Mouse (Mus musculus): ENCODE measurements at regions not wholly inside any gene's neighbourhood (a gene's known extent, or its start where the extent isn't known, plus 50 kb on each side); places are given as distances from the start of the nearest gene placed in this dataset.
A peak's percentile ranks its signal among the peaks of the same experiment; 100 is the strongest.

DNA sequence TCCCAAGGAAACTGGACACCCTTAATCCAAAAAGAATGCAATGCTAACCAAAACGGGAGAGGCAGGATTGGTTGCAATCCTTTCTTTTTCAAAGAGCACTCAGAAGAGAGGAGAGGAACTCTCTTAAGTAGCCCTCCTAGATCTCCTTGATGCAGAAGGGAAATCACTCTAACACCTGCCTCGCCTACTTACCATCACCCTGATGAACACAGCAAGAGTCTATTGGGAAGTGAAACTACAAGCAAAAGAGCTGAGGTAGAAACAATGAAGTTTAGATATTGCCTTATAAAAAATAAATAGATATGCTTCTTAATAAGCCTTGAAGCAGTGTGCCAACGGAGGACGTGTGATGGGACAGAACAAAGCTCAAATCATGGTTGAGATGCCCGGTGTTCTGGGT lies 177.4 kb downstream of the Gsdmc2 start:
- DNase-seq, result no peak

DNA sequence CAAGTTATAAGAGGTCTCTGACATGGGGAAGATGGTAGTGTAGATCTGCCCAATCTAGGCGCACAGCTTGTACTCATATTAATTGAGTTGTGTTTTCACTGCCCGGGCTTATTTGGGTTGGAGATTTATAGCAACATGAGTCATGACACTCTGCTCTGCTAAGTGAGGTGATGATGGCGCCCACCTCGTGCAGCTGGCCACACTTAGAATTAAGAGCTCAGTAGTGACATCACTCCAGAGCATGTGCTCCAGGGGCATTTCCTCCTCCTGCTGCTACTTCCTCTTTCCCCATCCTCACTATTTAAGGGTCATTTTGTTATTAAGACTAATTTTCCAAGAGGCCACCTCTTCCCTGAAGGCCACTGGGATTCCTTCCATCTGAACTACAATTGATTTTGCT lies 179.5 kb downstream of the Gsdmc2 start:
- DNase-seq, result no peak

DNA sequence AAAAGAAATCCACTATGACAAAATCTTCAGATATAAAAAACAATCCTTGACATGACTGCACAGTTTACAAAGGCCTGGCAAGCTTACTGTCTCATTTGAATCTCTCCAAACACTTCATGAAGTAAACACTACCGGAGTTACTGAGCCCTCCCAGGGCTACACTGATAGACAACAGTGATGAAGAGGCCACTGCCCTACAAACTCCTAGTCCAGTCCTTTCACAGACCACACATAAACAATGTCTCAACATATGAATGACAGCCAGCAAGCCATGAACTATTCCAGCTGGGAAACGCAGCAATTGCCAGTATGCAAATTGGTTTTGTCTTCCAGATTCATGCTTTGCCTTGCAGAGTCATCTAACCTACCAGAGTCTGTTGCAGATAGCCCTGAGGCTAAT lies 180.1 kb downstream of the Gsdmc2 start:
- no peak for DNase-seq

DNA sequence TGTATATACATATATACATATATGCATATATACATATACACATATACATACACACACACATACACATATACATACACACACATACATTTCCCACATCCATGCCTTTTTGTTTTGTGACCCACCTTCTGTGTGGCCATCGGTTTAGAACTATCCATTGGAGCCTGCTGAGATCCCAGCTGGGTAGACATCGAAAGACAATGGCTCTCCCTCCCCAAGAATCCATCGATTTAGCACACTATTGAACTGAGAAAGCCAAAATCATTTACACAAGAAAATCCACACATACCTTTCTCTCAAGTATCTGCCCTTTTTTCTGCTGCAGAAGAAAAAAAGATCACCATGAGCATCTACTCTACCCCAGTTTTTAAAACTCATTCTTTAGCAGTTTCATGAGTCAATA lies 182.8 kb downstream of the Gsdmc2 start:
- no peak for DNase-seq

DNA sequence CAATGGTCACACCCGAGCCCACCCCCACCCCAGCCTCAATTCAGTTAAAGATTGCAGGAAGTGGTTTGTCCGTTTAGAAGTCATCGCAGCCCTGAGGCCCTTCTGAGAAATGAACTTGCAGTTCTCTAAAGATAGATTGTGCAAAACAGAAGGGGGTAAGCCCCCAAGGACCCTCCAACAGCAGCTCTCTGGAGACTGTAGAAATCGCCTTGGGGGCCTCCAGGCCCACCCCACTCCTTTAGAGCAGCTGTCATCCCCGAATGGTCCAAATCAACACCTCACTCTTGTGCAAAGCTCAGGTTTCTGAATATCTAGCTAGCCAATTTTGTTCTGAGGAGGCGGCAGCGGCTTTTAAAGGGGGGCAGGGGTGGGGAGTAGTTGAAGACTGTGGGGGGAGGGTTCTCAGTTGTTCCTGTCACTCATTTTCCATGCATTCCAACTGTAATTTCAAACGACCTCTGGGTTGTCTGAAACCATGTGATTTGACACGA lies 186.9 kb downstream of the Gsdmc2 start:
- no peak for DNase-seq

DNA sequence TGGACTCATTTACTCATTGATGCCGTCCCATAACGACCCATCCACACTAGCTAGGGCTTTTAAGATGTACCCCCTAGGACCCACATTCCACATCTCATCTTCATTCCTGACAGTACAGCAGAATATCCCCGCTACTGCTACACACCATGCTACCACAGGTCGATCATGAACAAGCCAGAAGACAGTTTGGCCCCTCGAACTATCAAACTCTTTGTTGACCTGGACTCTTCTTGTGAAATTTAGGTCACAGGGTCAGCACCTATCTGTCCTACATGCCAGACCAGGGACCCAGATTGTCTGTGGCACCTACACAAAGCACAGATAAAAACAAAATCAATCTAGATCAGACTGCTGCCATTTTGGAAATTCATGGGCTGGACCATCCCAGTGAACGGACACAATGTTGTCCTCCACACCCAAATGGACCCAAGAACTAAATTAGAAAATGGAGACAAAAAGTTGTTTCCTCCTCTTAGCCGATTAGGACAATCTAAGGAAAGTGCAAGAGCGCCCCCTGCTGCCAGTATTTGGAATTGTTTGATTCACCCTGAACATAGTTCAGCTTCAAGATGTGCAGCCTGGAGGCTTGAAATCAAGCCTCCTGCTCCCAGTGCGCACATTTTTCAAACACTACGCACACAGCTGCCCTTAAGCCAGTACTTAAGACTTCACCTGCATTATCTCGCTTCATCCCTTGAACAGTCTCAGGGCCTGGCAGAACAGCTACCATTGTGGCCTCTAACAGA lies 192.6 kb downstream of the Gsdmc2 start:
- DNase-seq, result peak; percentile 71

DNA sequence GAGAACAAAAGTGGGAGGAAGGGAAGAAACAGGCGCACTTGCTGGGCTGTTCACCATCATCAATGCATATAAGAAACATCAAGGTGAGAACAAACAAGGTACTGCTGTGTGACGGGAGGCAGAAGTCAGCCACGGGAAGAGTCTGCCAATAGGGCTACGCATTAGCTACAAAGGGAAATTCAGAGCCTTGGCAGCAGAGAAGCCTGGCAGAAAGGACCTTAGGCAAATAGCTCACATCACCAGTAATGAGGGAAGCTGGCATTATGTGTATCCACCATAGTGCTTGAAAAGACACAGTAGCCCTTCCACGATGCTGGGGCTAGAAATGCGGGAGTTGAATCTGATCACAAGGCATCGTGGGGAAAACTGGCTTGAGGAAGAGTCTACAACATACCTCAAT lies 193.9 kb downstream of the Gsdmc2 start:
- no peak for DNase-seq

DNA sequence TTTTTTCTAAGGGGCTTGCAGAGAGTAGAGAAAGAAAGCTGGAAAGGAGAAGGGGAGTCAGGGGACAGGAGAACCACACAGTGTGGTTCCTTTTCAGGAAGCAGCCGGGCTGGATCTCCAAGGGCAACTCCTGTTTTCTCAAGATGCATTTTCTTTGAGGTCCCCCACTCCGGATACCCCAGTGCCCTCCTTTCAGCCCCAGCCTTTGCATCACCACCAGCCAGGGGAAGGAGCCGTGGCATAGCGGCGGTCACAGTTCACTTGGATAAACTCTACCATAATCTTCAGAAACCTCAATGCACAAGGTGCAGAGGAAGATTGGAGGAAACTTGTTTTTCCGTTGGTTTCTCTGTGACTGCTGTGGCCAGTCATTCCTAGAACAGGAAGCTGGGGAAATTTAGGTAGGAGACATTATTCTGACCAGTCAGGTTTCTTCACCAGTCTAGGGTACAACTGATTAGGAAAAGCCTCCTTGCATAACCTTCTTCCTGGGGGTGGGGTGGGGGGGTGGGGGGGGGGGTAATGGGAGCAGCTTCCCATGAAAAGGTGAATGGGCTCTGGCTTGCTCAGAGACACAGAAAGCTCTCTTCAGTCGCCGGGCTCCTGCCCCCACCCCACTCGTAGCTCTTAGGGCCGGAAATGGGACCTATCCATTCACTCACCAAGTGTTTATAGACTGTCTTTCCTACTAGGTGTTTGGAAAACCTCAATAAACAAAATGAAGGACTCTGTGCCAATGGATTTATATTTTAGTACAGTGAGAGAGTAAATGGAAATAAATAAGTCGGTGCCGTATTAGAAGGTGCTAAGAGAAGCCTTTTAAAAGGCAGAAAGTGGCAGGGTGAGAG lies 196.6 kb downstream of the Gsdmc2 start:
- no peak for DNase-seq

DNA sequence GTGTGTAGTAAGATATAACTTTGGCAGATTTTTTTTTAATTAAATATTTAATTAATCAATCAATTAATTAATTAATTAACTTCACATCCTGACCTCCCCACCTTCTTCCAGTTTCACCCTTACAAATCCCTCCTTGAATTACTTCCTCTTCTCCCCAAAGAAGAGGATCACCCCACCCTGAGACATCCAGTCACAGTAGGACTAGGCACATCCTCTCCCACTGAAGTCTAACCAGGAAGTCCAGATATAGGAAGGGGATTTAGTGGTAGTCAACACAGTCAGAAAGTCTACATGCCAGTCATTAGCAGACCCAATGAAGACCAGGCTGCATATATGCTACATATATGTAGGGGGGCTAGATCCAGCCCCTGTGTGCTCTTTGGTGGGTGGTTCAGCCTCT lies 220.2 kb downstream of the Gsdmc2 start:
- DNase-seq, result no peak

DNA sequence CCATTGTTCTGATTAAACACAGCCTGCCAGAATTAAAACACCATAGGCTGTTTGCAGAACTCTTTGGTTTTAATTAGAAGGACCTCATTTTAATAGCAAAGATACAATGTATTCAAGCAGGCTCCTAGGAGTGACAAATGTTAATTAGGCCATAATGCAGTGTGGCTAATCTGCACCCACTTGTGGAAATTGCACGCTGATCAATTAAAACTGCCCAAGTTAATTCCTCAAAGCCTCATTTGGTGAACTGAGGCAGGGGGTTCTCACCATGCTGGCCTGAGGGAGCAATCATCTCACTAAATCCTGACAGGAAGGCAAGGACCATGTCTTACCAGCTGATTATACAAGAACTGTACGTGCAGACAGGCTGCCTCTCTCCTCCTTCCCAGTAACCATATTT lies 220.7 kb downstream of the Gsdmc2 start:
- DNase-seq, result no peak

DNA sequence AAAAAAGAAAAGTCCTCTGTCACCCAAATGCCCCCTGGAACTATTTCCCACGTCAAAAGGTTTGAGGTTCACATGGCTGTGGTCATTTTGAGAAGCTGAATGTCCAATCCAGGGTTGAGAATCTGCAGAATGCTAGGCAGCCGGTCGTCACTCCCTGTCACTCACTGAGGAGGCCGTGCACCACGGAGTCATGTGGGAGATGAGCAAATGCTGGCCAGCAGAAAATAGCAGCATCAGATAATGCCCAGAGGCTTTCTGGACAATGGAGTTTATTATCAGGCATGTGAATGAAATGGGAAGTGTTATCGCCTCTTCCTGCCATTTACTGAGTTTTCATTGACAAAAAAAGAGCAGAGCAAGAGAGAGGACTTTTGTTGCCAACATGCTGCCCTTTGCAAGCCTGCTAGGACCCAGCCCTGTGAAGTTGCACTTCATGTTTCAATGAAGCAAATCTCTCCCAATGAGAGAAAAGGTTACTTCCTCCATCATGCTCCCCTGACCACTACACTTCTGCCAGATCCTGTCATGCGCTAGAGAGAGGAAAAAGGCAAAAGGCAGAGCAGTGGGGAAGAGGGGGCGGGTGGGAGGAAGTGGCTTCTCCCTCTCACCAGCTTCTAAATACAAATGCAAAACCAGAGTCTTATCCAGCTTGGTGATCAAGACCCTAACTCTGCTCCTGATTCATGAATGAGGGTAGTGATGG lies 228.3 kb downstream of the Gsdmc2 start:
- no peak for DNase-seq

DNA sequence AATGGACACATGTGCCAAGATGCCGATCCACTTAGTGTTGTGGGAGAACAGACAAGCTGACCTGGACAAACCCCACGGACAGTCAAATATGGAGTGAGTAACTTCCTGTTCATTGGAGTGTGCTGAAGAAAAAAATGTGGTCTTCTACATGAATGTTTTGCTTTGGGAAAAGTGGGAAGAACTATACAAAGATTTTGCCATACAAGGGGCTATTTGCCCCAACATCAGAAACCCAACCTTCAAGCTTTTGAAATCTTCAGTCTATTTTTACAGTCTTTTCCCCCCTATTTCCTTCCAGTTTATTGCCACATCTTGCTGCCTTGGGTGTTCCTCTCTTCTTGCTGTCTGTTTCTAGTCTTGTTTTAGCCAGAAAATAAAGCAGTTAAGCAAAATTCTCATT lies 230.8 kb downstream of the Gsdmc2 start:
- DNase-seq, result no peak

DNA sequence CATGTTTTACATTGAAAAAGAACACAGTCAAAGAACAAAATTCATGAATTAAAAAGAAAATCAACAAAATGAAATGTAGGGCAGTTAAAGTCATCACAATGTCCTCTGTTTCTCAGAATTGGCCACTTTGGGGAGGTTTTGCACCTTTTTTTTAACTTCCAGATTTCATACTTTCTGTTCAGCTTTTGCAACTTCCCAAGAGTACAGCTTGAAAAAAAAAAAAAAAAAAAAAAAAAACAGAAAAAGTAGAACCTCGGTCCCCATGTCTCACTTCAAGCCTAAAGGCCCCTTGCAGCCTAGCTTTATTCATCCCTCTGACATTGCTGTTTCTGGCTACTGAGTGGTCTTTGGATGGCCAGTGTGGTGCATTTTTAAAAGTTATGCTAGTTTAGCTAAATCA lies 231.9 kb downstream of the Gsdmc2 start:
- DNase-seq, result no peak

DNA sequence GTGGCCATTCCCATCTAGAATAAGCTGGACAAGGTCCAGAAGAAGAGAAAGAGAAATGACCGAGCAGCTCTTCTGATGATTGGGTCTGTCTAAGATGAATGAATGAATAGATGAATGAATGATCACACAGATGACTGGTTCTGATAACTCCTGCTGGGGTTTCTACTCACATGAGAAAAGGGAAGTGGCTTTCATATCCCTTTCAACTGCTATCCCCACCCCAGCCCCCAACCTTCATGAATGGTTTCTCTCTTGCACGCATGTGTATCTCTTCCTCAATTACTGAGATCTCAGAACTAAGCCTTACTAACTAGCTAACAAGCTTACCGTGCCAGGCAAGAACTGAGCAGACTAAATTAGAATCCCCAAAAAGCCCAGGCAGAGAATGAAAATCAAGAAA lies 233.8 kb downstream of the Gsdmc2 start:
- DNase-seq, result no peak

DNA sequence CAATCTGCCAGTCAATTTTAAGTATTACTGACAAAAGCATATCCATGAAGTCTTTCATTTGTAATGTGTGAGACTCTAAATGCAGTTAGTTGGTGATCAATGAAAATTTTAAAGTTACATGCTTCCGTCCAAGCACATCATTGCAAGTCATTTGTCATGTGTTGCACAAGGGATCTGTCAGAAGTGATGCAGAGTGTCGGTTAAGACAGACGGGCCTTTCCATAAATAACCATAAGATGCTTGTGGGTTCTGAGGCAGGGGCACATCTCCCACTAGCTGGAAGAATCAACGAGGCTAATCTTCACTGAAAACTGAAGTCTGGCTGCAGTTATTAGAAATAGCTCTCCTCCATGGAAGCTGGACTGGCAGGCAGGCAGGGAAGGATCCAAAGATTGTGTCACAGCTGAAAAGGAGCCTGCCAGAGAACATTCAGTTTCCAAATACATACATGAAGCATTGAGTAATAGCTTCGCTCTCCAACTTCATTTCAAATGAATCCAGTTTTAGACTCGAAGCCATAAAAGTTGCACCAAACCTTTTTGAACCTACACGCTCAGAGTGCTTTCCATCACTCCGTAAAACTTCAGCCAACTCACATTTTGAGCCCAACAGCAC lies 241.8 kb downstream of the Gsdmc2 start:
- DNase-seq, result no peak

DNA sequence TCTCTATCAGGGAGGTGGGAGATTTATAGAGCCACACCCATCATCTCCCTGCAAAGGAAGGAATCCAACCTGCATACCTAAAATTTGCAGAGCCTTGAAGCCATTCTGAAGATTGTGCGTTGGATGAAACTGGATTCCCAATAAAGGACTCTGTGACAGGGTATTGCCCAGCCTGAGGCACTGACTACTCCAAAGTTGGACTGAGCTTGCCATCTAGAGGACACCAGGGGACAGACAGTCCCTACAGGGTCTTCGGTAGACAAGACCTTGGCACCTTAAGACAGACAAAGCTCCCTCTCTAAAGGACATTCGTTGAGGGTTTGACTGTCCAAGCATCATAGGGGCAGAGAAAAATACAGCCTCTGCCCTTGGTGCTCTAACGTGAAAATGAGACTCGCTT lies 243.4 kb downstream of the Gsdmc2 start:
- DNase-seq, result peak; percentile 8

DNA sequence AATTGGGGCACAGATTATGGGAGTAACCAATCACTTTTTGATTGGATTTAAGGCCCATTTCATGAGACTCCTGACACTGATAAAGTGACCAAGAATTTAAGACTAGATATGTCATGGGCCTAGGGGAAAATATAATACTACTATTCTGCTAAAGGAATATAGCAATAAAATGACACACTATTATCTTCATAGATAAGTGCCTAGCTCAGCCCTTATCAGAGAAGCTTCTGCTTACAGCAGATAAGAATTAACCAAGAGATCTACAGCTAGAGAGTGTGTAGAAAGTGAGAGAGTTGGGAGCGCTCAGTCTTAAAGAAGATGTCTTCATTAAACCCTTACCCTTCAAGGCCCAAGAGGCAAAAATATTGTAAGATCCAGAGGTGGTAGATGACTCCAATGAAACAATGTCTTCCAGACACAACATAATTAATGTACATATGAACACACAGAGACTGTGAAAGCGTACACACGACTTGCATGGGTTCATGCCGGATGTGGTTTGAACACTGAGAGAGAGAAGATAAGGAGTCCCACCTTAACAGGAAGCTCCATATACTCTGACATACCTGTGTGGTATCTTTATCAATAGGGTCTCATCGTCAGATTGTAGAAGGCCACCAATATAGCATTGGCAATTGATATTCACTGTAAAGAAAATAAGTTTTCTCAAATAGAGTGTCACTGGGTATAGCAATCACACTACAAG lies 252.1 kb downstream of the Gsdmc2 start:
- no peak for DNase-seq

DNA sequence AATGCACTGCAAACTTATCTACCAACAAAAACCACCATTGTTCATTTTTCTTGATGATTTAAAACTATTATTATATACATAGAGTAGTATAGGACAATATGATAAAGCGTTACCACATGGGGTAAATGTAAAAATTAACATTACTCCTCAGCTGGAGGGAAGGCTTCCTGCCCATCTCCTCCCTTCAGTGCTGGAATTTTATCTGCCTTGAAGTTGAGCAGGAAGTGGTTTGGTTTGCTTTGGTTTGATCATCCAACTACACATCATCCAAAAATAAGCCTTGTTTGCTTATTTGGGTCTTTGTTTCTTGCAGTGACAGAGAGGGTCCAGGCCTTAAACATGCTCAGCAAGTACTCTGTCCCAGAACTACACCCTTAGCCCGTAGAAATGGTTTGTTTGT lies 285.7 kb downstream of the Gsdmc2 start:
- no peak for DNase-seq

DNA sequence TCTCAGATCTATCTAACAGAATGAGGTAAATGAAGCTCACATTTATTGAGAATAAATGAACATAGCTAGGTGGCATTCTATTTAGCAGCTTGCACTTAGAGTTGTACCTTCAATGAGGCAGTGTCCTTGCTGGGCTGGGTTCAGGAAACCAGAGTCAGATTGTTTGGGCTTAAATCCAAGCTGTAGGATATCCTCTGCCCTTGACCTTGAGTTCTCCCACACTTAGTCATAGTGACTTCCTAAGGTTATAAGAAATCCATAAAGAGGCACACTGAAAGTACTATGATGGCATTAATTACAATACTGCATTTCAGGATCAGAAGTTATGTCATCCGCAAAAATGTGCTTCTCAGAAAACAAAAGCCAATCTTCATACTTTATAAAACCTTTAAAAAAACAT lies 286.3 kb downstream of the Gsdmc2 start:
- no peak for DNase-seq

DNA sequence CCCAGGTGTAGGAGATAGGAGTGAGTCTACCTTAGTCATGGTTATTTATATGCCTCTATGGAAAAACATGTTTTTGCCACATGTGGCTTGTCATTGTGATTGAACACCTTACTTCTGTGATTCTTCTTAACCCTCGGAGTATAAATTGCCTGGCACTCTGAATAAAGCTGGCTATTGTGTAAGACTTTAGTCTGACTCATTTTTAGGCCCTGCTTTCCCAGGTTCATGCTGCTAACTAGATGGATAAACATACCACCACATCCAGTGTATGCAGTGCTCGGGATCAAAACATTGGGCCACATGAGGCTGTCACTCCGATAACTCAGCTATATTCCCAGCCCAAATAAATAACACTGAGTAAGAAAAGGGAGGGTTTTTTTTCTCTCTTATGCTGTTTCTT lies 287.2 kb downstream of the Gsdmc2 start:
- DNase-seq, result no peak

DNA sequence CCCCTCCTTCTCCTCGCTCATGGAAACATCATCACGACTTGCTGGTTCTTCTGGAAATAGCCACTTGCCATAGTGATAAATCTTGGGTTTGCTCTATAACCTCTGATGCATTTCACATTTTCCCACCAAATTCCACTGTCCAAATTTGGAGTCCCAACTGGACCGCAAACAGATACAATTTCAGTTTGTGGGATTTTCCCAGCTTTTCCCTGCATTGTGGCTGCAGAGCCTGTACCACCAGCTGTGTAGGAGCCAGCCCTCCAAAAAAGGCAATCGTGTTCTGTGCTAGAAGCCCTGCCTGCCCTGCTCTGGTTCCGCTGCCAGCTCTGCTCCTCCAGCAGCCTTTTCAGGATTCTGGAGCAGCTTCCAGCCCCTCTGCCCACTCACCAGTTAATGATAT lies 291.4 kb downstream of the Gsdmc2 start:
- DNase-seq, result no peak

DNA sequence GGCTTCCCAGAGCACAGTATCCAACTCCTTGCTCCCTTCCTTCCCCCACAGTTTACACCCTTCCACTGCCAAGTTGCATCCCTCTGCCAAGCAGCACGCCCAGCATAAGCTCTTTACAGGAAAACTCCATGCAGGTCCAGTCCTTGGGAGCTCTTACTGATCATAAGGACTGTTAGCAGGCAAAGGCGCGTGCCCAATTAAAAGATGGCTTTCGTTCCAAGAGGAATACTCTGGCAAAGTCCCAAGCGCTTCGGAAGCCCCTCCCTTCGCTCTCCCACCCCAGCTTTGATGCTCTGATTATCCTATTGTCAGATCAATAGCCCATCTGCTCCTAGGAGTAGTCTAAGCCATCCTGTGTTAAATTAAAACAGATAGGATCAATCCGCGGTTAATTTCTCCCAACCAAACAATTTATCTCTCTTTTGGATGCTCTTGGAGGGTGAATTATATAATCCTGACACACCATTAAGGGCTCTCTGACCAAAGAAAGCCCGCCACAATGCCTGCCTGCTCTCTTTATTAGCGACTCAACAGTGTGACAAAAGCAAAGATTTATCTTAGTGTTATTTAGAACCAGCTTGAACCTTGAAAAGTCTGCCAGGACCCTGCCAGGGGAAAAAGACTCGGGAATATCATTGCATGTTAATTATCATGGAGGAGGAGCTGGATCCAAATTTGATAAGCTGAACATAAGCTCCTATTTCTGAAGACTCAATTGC lies 312.5 kb downstream of the Gsdmc2 start:
- DNase-seq, result peak; percentile 27

Data from right cerebral cortex, postnatal 25 days (tissue).